Mouse (Mus musculus) CD4-positive naive resting alpha-beta T cell, adult 76 days (primary cell): Measurements from ENCODE around the gene Asb16. TPM values are rescaled to one million over a fixed set of nuclear protein-coding genes. Genes with fewer than 3 reads are reported as not detected.

Experiments
- total RNA-seq: library from RNA; stranded (reverse); gene quantifications from one replicate; pipeline ENCODE4 v1.2.4, GENCODE M21; 2023

Gene Asb16
- total RNA-seq: not detected

DNA sequence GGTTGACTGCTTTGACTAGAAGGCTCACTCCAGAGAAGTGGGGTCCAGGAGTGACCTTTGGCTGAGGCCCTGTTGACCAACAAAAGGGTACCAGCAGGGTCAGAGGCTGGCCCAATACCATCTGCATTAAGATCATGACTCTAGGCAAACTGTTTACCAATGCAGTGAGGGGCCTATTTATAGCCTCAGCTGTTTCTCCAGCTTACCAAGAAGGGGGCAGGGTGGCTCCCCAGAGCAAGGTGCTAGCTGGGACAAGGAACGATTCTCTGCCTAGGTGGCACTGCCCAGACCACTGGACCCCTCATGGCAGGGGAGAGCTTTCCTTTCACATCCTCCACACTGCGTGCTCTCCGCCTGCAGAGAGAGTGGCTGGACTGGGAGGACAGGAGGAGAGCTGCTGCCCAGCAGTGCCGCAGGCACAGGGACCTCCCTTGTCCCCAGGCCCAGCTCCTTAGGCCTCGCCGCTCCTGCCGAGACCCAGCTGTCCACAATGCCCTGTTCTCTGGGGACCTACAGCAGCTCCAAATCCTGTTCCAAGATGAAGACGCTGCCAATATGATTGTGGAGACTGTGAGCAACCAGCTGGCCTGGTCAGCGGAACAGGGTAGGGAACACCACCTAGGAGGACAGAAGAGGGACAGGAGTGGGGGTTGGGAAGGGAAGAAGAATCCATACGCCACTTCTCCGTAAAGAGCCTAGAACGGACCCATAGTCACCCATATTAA is at the start of gene Asb16:
TSS of gene Asb16 (plus strand) at position 224 of the 725 bp plus-strand sequence.

DNA sequence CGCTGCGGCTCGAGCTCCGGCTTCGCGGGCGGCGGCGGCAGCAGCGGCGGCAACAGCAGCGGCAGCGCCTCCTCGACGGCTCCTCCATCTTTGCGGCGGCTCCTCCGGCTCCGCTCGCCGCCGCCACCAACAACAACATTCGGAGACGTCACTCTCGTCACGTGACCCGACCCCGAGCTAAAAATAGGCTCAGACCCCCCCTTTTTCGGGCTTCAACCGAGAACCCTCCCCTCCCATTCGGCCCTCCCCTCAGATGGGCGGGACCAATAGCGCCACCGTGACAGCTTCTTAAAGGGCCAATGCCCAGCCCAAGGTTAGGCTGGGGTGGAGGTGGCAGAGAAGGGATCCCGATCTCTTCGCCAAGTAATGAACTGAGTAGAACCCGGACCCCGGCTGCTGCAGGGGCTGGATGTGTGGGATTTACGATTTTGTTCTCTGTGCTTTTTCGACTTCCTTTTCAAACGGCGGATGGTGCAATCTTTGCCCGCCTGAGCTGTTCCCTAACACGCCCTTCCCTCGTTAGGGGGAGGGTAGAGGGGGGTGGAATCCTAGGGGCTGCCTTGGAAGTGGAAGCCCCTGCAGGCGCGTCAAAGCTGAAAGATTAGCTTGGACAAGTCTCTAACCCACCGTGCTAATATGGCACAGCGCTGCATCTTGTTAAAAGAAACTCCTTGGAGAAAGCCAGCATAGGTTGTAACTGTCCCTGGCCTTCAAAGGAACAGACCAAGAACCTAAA is 38.4 kb upstream of the Asb16 start, which contains the start of gene Hdac5:
TSS of gene Hdac5 (minus strand) at position 161 of the 736 bp plus-strand sequence.

GRCm38 (mm10) chr11:102248630-102249230 is 19.8 kb upstream of the Asb16 start, which contains the start of gene BC030867:
Gene BC030867 (plus strand): TSS chr11:102248882.

DNA sequence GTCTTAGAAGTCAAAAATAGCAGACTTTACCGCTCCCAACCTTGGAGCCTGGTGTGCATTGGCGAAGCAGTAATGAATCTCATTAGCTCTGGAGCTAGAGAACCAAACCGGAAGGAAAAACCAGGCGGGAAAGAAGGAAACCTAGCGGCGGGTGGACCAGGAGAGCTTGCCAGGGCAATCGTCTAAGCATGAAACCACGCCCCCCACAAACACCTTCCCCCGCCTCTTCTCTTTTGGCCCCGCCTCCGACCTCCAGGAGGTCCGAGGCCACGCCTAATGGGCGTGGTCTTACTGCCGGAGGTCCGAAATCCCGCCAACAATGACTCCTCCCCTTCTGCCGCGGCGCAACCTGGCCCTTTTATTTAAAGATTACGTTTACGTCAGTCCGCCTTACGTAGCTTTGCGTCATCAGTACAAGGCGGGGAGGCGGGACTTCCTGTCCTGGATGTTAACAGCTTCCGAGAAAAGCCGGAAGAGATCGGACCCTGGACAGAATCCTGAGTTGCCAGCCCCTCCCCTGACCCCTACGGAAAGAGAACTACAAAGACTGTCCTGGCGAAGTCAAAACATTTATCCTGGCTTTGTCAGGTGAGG is 16.1 kb downstream of the Asb16 start, which contains the start of gene Tmub2:
TSS of gene Tmub2 (plus strand) at position 431 of the 594 bp plus-strand sequence.

DNA sequence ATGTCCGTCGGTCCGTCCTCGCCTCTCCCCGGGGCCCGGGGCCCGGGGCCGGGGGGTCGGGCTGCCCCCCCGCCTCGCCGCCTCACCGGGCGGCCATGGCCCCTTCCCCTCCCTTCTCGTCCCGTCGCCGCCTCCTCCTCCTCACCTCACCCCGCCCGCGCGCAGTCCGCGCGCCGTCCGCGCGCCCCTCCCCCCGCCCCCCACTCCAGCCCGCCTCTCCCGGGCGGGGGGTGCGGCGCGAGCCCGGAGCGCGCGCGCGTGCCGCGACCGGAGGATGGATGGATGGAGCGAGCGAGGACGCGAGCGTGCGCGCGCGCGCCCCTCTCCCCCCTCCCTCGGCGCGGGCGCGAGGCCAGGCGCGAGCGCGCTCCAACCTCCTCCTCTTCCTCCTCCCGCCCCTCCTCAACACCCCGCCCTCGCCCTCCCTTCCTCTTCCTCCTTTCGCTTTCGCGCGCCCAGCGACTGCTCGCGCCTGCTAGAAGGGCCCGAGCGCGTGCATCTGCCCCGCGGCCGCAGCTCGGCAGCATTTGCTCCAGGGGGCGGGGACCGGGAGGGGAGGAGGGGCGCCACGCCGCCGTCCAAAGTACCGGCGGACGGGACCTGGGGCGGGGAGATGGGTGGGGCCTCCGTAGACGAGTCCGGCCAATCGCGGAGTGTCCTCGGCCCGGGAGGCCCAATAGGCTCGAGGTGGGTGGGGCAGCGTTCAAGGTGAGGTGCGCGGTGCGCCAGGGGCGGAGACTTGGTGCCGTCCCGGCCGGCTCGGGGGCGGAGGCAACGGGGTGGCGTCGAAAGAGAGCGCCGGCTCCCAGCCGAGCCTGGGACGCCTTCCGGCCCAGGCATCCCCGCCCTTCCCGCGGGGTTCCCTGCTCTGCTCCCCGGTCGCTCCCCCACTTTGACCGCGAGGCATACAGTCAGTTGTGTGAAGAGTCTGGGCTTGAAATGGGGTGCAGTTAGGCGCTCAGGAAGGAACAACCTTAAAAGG is 28.2 kb downstream of the Asb16 start, which contains the start of gene Atxn7l3:
TSS of gene Atxn7l3 (minus strand) at position 141 of the 982 bp plus-strand sequence.

GRCm38 (mm10) chr11:102319410-102319792 is 50.9 kb downstream of the Asb16 start, which contains the start of gene Ubtf:
Gene Ubtf (minus strand): TSS chr11:102319742.

Other genes starting within 250 kb of the Asb16 start
- gene Mpp3, start 240.3 kb upstream of the Asb16 start, total RNA-seq: not detected
- not detected for gene Cd300lg, start 227.2 kb upstream of the Asb16 start, total RNA-seq
- 2.3 TPM for gene Mpp2, start 180.2 kb upstream of the Asb16 start, total RNA-seq
- gene Ppy, start 167.4 kb upstream of the Asb16 start, total RNA-seq: not detected
- gene Pyy, start 160.9 kb upstream of the Asb16 start, total RNA-seq: not detected
- gene Nags, start 123.2 kb upstream of the Asb16 start, total RNA-seq: not detected
- gene Tmem101, start 112.3 kb upstream of the Asb16 start, total RNA-seq: 4.0 TPM
- gene Lsm12, start 83.4 kb upstream of the Asb16 start, total RNA-seq: 51.5 TPM
- gene G6pc3, start 79.1 kb upstream of the Asb16 start, total RNA-seq: 31.9 TPM
- gene Hdac5, start 38.6 kb upstream of the Asb16 start, total RNA-seq: 155 TPM
- gene BC030867, start 19.9 kb upstream of the Asb16 start, total RNA-seq: not detected
- 42.0 TPM for gene Tmub2, start 16.2 kb downstream of the Asb16 start, total RNA-seq
- gene Atxn7l3, start 27.9 kb downstream of the Asb16 start, total RNA-seq: 74.1 TPM
- gene Ubtf, start 51.0 kb downstream of the Asb16 start, total RNA-seq: 114 TPM
- gene Slc4a1, start 97.5 kb downstream of the Asb16 start, total RNA-seq: 12.5 TPM
- 4.6 TPM for gene Rundc3a, start 124.7 kb downstream of the Asb16 start, total RNA-seq
- gene Slc25a39, start 139.2 kb downstream of the Asb16 start, total RNA-seq: 32.5 TPM
- gene Grn, start 161.6 kb downstream of the Asb16 start, total RNA-seq: 19.6 TPM
- gene Fam171a2, start 178.9 kb downstream of the Asb16 start, total RNA-seq: not detected
- gene Itga2b, start 201.4 kb downstream of the Asb16 start, total RNA-seq: 23.1 TPM